In the genomic region with DNA sequence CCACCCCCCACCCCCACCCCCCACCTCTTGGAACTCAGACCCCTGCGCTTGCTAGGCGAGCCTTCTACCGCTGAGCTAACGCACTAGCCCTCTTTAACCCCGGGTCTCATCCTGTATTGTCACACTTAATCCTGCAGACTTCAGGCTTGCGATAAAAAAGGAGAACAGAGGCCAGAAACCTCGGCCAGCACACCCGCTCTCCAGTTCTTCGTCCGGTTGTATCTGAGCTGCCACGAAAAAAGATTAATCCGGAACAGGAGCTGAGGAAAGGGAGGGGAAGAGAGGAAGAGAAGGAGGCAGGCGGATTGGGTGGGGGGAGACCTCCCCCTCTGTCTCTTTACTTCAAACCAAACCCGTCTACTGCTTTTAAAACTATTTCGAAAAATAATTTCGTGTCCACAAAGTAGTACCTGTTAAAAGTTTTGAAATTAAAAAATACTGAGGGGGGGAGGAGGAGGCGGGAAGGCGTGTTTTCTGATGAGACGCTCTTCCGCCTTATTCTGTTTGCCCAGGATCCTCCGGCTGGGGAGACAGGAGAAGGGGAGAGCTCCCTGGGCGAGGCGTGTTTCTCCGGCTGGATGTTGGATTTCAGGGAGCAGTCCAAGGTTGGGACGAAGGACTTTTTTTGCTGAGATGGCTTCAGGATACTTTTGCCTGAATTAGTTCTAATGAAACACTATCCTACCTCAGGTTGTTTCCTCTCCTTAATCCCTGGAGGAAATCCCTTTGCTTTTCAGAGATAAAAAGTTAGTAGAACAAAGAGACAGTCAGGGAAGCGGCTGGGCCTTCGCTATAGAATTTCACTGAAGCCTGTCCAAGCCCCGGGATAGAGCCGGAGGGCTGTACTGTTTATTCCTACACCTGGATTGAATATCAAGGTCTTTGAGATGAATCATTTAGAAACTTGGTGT, we compare ENCODE assay signal across 8 mouse cellular contexts. TPM values are rescaled to one million over a fixed set of nuclear protein-coding genes. Genes with fewer than 3 reads are reported as not detected.
DNase-seq lines count a peak whose midpoint lies in the region; ATAC-seq lines count a peak whose summit lies in the region.

No protein-coding gene starts in this region.

- no peaks in the 10 kb centered on the region for H3K9me3 ChIP-seq in erythroblast, embryonic 14.5 days (ENCODE audit: control insufficient read depth, low read length)
- H3K9me3 ChIP-seq in limb, embryonic 11.5 days (ENCODE audit: control insufficient read depth, low read length), result no peaks in the 10 kb centered on the region
- H3K9me3 ChIP-seq in midbrain, embryonic 12.5 days, result no peaks in the 10 kb centered on the region

- no peaks in the 10 kb centered on the region for H3K36me3 ChIP-seq in erythroblast, embryonic 14.5 days (ENCODE audit: control insufficient read depth)
- no peaks in the 10 kb centered on the region for H3K36me3 ChIP-seq in limb, embryonic 11.5 days (ENCODE audit: control insufficient read depth, insufficient read depth, low read length)
- H3K36me3 ChIP-seq in midbrain, embryonic 12.5 days, result no peaks in the 10 kb centered on the region

- H3K9ac ChIP-seq in limb, embryonic 11.5 days (ENCODE audit: low read length), result peak overlapping the region; percentile 50
- peak overlapping the region; percentile 44 for H3K9ac ChIP-seq in midbrain, embryonic 12.5 days (replicated peaks)

- peak; percentile 71 for DNase-seq in embryo, embryonic 9.5 days (ENCODE audit: extremely low spot score)
- DNase-seq in heart, postnatal 10 days, result peak; percentile 50 to 60
- peak; percentile 41 for DNase-seq in limb, embryonic 11.5 days (ENCODE audit: low spot score)
- DNase-seq in spleen, postnatal 10 days (ENCODE audit: low spot score in 2 of 2), result no peak

- H3K4me3 ChIP-seq in erythroblast, embryonic 14.5 days (replicated peaks), result peak overlapping the region; percentile 44
- peak overlapping the region; percentile 20 for H3K4me3 ChIP-seq in limb, embryonic 11.5 days (ENCODE audit: low read depth, low read length)
- H3K4me3 ChIP-seq in midbrain, embryonic 12.5 days, result peak overlapping the region; percentile 31

- ATAC-seq in erythroblast, adult 5-6 weeks (replicated peaks; ENCODE audit: low FRiP score, poor library complexity, severe bottlenecking), result no peak
- ATAC-seq in limb, embryonic 11.5 days (ENCODE audit: insufficient number of reproducible peaks, low FRiP score, low TSS enrichment, low read depth), result 0 out of 2 replicates have a peak, but pooled peaks have one; percentile 22
- ATAC-seq in midbrain, embryonic 12.5 days (ENCODE audit: low FRiP score, low read depth), result peak; percentile 73
- ATAC-seq in activated CD4-positive, CD25-positive, alpha-beta regulatory T cell, adult 4 months, result no peak

- peaks cover 10% of the 10 kb centered on the region for H3K4me1 ChIP-seq in erythroblast, embryonic 14.5 days (ENCODE audit: control insufficient read depth)
- peaks cover 16% of the 10 kb centered on the region for H3K4me1 ChIP-seq in limb, embryonic 11.5 days (ENCODE audit: control insufficient read depth, insufficient read depth, low read length)
- peaks cover 24% of the 10 kb centered on the region for H3K4me1 ChIP-seq in midbrain, embryonic 12.5 days

- H3K4me2 ChIP-seq in limb, embryonic 11.5 days (ENCODE audit: low read depth, severe bottlenecking), result peak overlapping the region; percentile 48
- H3K4me2 ChIP-seq in midbrain, embryonic 12.5 days (replicated peaks), result peak overlapping the region; percentile 54

- WGBS in limb, embryonic 11.5 days, result 2% methylated on average over 29 of the region's 29 CpGs
- under 1% methylated on average over 29 of the region's 29 CpGs for WGBS in midbrain, embryonic 12.5 days

- H3K27me3 ChIP-seq in erythroblast, embryonic 14.5 days (ENCODE audit: control insufficient read depth), result no peaks in the 10 kb centered on the region; the same call in 1 of the 2 replicates
- H3K27me3 ChIP-seq in limb, embryonic 11.5 days (ENCODE audit: control insufficient read depth, insufficient read depth, low read length), result no peaks in the 10 kb centered on the region
- H3K27me3 ChIP-seq in midbrain, embryonic 12.5 days, result no peaks in the 10 kb centered on the region

- H3K27ac ChIP-seq in limb, embryonic 11.5 days (replicated peaks; ENCODE audit: low read depth, low read length), result 0 out of 2 replicates have a peak overlapping the region, but pooled peaks have one; percentile 30
- peak overlapping the region; percentile 67 for H3K27ac ChIP-seq in midbrain, embryonic 12.5 days (replicated peaks)

- intact Hi-C loops in heart, postnatal 10 days (cut with DNase I), result loop anchor here (2.0 kb wide), 2 partner anchors 23 to 59 kb away; a partner anchor contains a TSS

RNA-seq across cellular contexts. Expression of a gene that starts 59.2 kb away (rescaled TPM):
- 0.09 and 0.10 TPM in 2 replicates for polyA plus RNA-seq in erythroblast, embryonic 14.5 days (2012)
- total RNA-seq in erythroblast, adult 5-6 weeks (2015; ENCODE audit: low replicate concordance), result 9.4 and 15.6 TPM in 2 replicates
- total RNA-seq in erythroblast, adult 5-6 weeks (2017; ENCODE audit: low replicate concordance), result 7.9 and 13.7 TPM in 2 replicates
- total RNA-seq in heart, postnatal 10 days (2021), result 10 to 100 TPM; 29.2 to 38.3 TPM
- polyA plus RNA-seq in limb, embryonic 11.5 days (2014; fragmentation: Nextera tagmentation; extraction: Ambion mirVana), result 187 and 207 TPM in 2 replicates
- 23.9 and 24.3 TPM in 2 replicates for polyA plus RNA-seq in midbrain, embryonic 12.5 days (2016; fragmentation: Nextera tagmentation; extraction: Ambion mirVana)
- 10 to 100 TPM; 26.0 to 35.2 TPM for polyA plus RNA-seq in activated CD4-positive, CD25-positive, alpha-beta regulatory T cell, adult 4 months (2017; shearing (Covaris generic))

Comparison
In these comparisons a context has a peak if more than half of its experiments do, and no peak if none do; other contexts are left out.
1. ATAC-seq: peak in limb, embryonic 11.5 days (single experiment) and midbrain, embryonic 12.5 days (single experiment); none in erythroblast, adult 5-6 weeks (single experiment) and activated CD4-positive, CD25-positive, alpha-beta regulatory T cell, adult 4 months (single experiment).
2. DNase-seq: peak in embryo, embryonic 9.5 days (single experiment), heart, postnatal 10 days (2 of 2) and limb, embryonic 11.5 days (single experiment); none in spleen, postnatal 10 days (0 of 2).
3. RNA of a gene that starts 59.2 kb away (polyA plus RNA-seq): 187 to 207 TPM in limb, embryonic 11.5 days, 26.0 to 35.2 TPM in activated CD4-positive, CD25-positive, alpha-beta regulatory T cell, adult 4 months and 23.9 to 24.3 TPM in midbrain, embryonic 12.5 days; 0.09 to 0.10 TPM in erythroblast, embryonic 14.5 days; every median in the first group is over 10 times any median in the second.
4. Peak in every context shown above with its lines, with median percentiles within 50 percentile points of each other: H3K4me3 ChIP-seq.